Mouse (Mus musculus) stomach, postnatal 0 days (tissue): Measurements from ENCODE around the gene Yars. TPM values are rescaled to one million over a fixed set of nuclear protein-coding genes. Genes with fewer than 3 reads are reported as not detected.

Experiments
- ATAC-seq: fragments of 200-750 bp; cut with Nextera tagmentation; 2 replicates; pipeline ENCODE4 v1.8.0; 2017; ENCODE audit not compliant: low FRiP score, low TSS enrichment
- DNase-seq: peaks from one replicate; pipeline ENCODE4 v3.0.0-alpha.2; 2016; ENCODE audit warnings: low spot score
- H3K27ac ChIP-seq: fragments of 300-500 bp; sonication (generic); replicated peaks from 2 replicates; pipeline ENCODE4 v1.5.1; 2014; ENCODE audit warnings: mild to moderate bottlenecking, control low read depth
- H3K27me3 ChIP-seq: fragments of 300-500 bp; sonication (generic); 2 replicates; pipeline ENCODE4 v1.6.1; 2014; ENCODE audit warnings: low read length; ENCODE audit not compliant: control insufficient read depth, insufficient read depth
- H3K36me3 ChIP-seq: fragments of 300-500 bp; sonication (generic); 2 replicates; pipeline ENCODE4 v1.6.1; 2014; ENCODE audit warnings: low read length, mixed read lengths; ENCODE audit not compliant: control insufficient read depth, insufficient read depth
- H3K4me1 ChIP-seq: fragments of 300-500 bp; sonication (generic); replicated peaks from 2 replicates; pipeline ENCODE4 v1.6.1; 2014; ENCODE audit warnings: antibody characterized with exemption; ENCODE audit not compliant: control insufficient read depth, insufficient read depth
- H3K4me2 ChIP-seq: fragments of 300-500 bp; sonication (generic); replicated peaks from 2 replicates; pipeline ENCODE4 v1.6.1; 2014; ENCODE audit warnings: low read depth, mild to moderate bottlenecking, control low read depth, moderate library complexity
- H3K4me3 ChIP-seq: fragments of 300-500 bp; sonication (generic); 2 replicates; pipeline ENCODE4 v1.5.1; 2014; ENCODE audit warnings: low read depth, low read length, control low read depth
- H3K9ac ChIP-seq: fragments of 300-500 bp; sonication (generic); 2 replicates; pipeline ENCODE4 v1.6.1; 2014; ENCODE audit warnings: mild to moderate bottlenecking, low read length, control low read depth, mixed read lengths
- H3K9me3 ChIP-seq: fragments of 300-500 bp; sonication (generic); 2 replicates; pipeline ENCODE4 v1.6.1; 2016; ENCODE audit warnings: low read length; ENCODE audit not compliant: control insufficient read depth
- CTCF ChIP-seq: IDR thresholded peaks from 2 replicates; pipeline ENCODE4 v1.5.1; 2016; ENCODE audit warnings: antibody characterized with exemption, low read depth, mild to moderate bottlenecking, moderate library complexity
- EP300 ChIP-seq: optimal IDR thresholded peaks from 2 replicates; pipeline ENCODE3; 2016; ENCODE audit warnings: antibody characterized with exemption
- WGBS: fragments of 180-500 bp; shearing (Covaris S2); extraction: QIAGEN DNeasy Blood & Tissue Kit; methylation state at CpG from one replicate; pipeline ENCODE4 v1.1.7; 2014; 5-methylcytosine and 5-hydroxymethylcytosine counted together
- polyA plus RNA-seq: library from polyadenylated mRNA; unstranded; fragments of >200 nt; fragmentation: Nextera tagmentation; extraction: Ambion mirVana; gene quantifications from 2 replicates; pipeline ENCODE4 v1.2.1, GENCODE M21; 2015

Gene Yars
- polyA plus RNA-seq, 1 experiment from 2014 or later, result 41.3 TPM

GRCm38 (mm10) chr4:129242761-129243160 lies 53.2 kb downstream of the Yars start:
- DNase-seq (no peak), ATAC-seq (no peak)
- Histone ChIP-seq H3K27ac (peak overlapping the region; percentile 70), H3K4me1 (peaks cover 6% of the 10 kb centered on the region; the same call in 1 of the 2 replicates), H3K27me3 (no peaks in the 10 kb centered on the region), H3K4me3 (no peak overlapping the region), H3K9me3 (no peaks in the 10 kb centered on the region), H3K36me3 (no peaks in the 10 kb centered on the region), H3K9ac (no peak overlapping the region), H3K4me2 (0 out of 2 replicates have a peak overlapping the region, but pooled peaks have one; percentile 11)
- TF ChIP-seq EP300 (no peak), CTCF (no peak)
- 34% methylated on average over 4 of the region's 4 CpGs for WGBS

- TF ChIP-seq CTCF (no peak), EP300 (no peak)
- Histone ChIP-seq H3K9me3 (no peaks in the 10 kb centered on the region), H3K9ac (no peak overlapping the region), H3K4me1 (peaks cover 3% of the 10 kb centered on the region; the same call in 1 of the 2 replicates), H3K4me3 (no peak overlapping the region), H3K36me3 (no peaks in the 10 kb centered on the region), H3K27me3 (no peaks in the 10 kb centered on the region), H3K27ac (peak overlapping the region; percentile 77), H3K4me2 (peak overlapping the region; percentile 82; the same call in 1 of the 2 replicates)
- DNase-seq, result peak; percentile 79
- 31% methylated on average over 4 of the region's 4 CpGs for WGBS
- ATAC-seq, result peak; percentile 51
Measured at GRCm38 (mm10) chr4:129244802-129245201, 55.2 kb downstream of the Yars start.

GRCm38 (mm10) chr4:129246360-129247301 lies 57.1 kb downstream of the Yars start:
- Histone ChIP-seq H3K27me3 (no peaks in the 10 kb centered on the region), H3K4me3 (peak overlapping the region; percentile 72), H3K4me1 (peaks cover 6% of the 10 kb centered on the region), H3K9ac (peak overlapping the region; percentile 94), H3K9me3 (no peaks in the 10 kb centered on the region), H3K4me2 (peak overlapping the region; percentile 82), H3K27ac (peak overlapping the region; percentile 98), H3K36me3 (no peaks in the 10 kb centered on the region)
- 38% methylated on average over 15 of the region's 15 CpGs for WGBS
- ATAC-seq (no peak), DNase-seq (peak; percentile 42)
- TF ChIP-seq CTCF (no peak), EP300 (no peak)

GRCm38 (mm10) chr4:129247381-129248242 lies 58.1 kb downstream of the Yars start:
- peak; percentile 83 for DNase-seq
- H3K27me3 ChIP-seq, result no peaks in the 10 kb centered on the region
- H3K27ac ChIP-seq, result peak overlapping the region; percentile 98
- peak overlapping the region; percentile 72 for H3K4me3 ChIP-seq
- H3K4me2 ChIP-seq, result peak overlapping the region; percentile 82
- H3K9ac ChIP-seq, result peak overlapping the region; percentile 94
- H3K9me3 ChIP-seq, result no peaks in the 10 kb centered on the region
- WGBS, result 10% methylated on average over 23 of the region's 24 CpGs
- TF ChIP-seq EP300, result no peak
- no peak for TF ChIP-seq CTCF
- ATAC-seq, result peak; percentile 35
- peaks cover 3% of the 10 kb centered on the region for H3K4me1 ChIP-seq
- no peaks in the 10 kb centered on the region for H3K36me3 ChIP-seq

- DNase-seq (peak; percentile 78), ATAC-seq (peak; percentile 1; the same call in 1 of the 2 replicates)
- 2% methylated on average over 21 of the region's 74 CpGs for WGBS
- Histone ChIP-seq H3K9me3 (no peaks in the 10 kb centered on the region), H3K4me2 (peak overlapping the region; percentile 82), H3K36me3 (no peaks in the 10 kb centered on the region), H3K9ac (peak overlapping the region; percentile 94), H3K27me3 (no peaks in the 10 kb centered on the region), H3K4me1 (peaks cover 3% of the 10 kb centered on the region), H3K4me3 (peak overlapping the region; percentile 72), H3K27ac (peak overlapping the region; percentile 98)
- TF ChIP-seq EP300 (no peak), CTCF (no peak)
Measured at GRCm38 (mm10) chr4:129248243-129248767, 58.7 kb downstream of the Yars start.
